Mouse (Mus musculus): ENCODE results near the gene Shd.

- no peak for TF ChIP-seq GATA1 (IDR thresholded peaks at IDR 0.05; ENCODE audit: borderline replicate concordance, low read length)
- no peak for TF ChIP-seq FLI1 (IDR thresholded peaks at IDR 0.05; ENCODE audit: low read length)
Measured at GRCm38 (mm10) chr17:55954229-55954628, 16.0 kb upstream of the Shd start.
